ENCODE assay signal across 7 mouse cellular contexts in the genomic region with DNA sequence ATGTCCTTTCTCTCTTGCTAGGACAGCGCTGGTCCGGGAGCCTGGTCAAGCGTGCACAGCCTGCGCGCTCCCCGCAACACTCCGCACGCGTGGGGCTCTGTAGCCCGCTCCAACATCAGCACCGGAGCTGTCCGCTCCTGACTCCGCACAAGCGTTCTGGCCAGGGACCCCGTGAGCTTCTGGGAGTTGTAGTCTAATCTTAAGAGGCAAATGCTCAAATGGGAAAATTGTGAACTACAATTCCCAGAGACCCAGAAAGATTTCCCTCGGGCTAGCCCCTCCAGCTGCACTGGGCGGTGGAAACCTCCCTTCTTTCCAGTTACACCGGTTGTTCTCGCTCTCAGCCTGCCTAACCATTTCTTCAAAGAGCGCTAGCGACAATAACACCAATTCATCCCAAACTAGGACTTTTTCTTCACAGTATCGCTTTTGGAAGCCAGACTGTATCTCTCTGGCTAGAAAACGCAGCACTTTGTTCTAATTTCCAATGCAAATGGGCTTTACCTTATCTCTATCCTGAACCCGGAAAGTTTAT. TPM values are rescaled to one million over a fixed set of nuclear protein-coding genes. Genes with fewer than 3 reads are reported as not detected.
DNase-seq lines count a peak whose midpoint lies in the region; ATAC-seq and TF ChIP-seq lines count a peak whose summit lies in the region.

No protein-coding gene starts in this region.

- no peaks in the 10 kb centered on the region for H3K4me1 ChIP-seq in heart, adult 2 months (ENCODE audit: control insufficient read depth, insufficient read depth, low read length)
- no peaks in the 10 kb centered on the region for H3K4me1 ChIP-seq in kidney, adult 2 months (ENCODE audit: control insufficient read depth, insufficient read depth, low read length)
- H3K4me1 ChIP-seq in stomach, embryonic 15.5 days = no peaks in the 10 kb centered on the region

- no peak overlapping the region for H3K9ac ChIP-seq in heart, adult 2 months (ENCODE audit: low read depth, low read length)
- no peak overlapping the region for H3K9ac ChIP-seq in stomach, embryonic 15.5 days

- H3K27me3 ChIP-seq in heart, adult 2 months (ENCODE audit: control insufficient read depth, insufficient read depth, low read length) = peaks cover 4% of the 10 kb centered on the region
- peaks cover 4% of the 10 kb centered on the region for H3K27me3 ChIP-seq in kidney, adult 2 months (replicated peaks; ENCODE audit: control insufficient read depth, insufficient read depth, low read length)
- H3K27me3 ChIP-seq in stomach, embryonic 15.5 days (replicated peaks) = no peaks in the 10 kb centered on the region

- peak; percentile 98 for ATAC-seq in stomach, embryonic 15.5 days (ENCODE audit: insufficient read depth, low FRiP score, low read depth)

- peak; percentile 65 to 73 for DNase-seq in adrenal gland, postnatal 36 days
- peak; percentile 79 for DNase-seq in embryo, embryonic 9.5 days (ENCODE audit: extremely low spot score)
- DNase-seq in heart, adult 2 months = peak; percentile 13 to 28
- DNase-seq in kidney, adult 2 months = peak; percentile 37
- peak; percentile 87 for DNase-seq in left cerebral cortex, postnatal 4 days
- DNase-seq in mesoderm, embryonic 11.5 days (ENCODE audit: low read depth, low spot score) = peak; percentile 93

- no peak for TF ChIP-seq EP300 in heart, adult 2 months (IDR thresholded peaks at IDR 0.05; ENCODE audit: insufficient read depth, low read depth, low read length)

- H3K27ac ChIP-seq in heart, adult 2 months = no peak overlapping the region
- H3K27ac ChIP-seq in kidney, adult 2 months (ENCODE audit: insufficient read depth, low read depth, low read length) = no peak overlapping the region
- no peak overlapping the region for H3K27ac ChIP-seq in stomach, embryonic 15.5 days

- intact Hi-C loops in heart, adult 2 months (cut with DNase I) = no loop called here
- intact Hi-C loops in left cerebral cortex, postnatal 4 days (cut with DNase I) = loop anchor here (5.0 kb wide), 2 partner anchors 82 to 218 kb away; no protein-coding TSS in a partner anchor

- no peak overlapping the region for H3K4me3 ChIP-seq in heart, adult 2 months
- no peak overlapping the region for H3K4me3 ChIP-seq in kidney, adult 2 months (ENCODE audit: insufficient read depth, low read depth, low read length)
- H3K4me3 ChIP-seq in stomach, embryonic 15.5 days (replicated peaks) = peak overlapping the region; percentile 41

- WGBS in heart, adult 2 months = under 1% methylated on average over 24 of the region's 24 CpGs
- 2% methylated on average over 24 of the region's 24 CpGs for WGBS in kidney, adult 2 months
- WGBS in stomach, embryonic 15.5 days = 2% methylated on average over 24 of the region's 24 CpGs

- H3K79me2 ChIP-seq in heart, adult 2 months (replicated peaks; ENCODE audit: control insufficient read depth, insufficient read depth, low read length) = no peaks in the 10 kb centered on the region

- H3K9me3 ChIP-seq in stomach, embryonic 15.5 days = no peaks in the 10 kb centered on the region

- H3K36me3 ChIP-seq in heart, adult 2 months (ENCODE audit: control insufficient read depth, insufficient read depth, low read length) = no peaks in the 10 kb centered on the region
- no peaks in the 10 kb centered on the region for H3K36me3 ChIP-seq in kidney, adult 2 months (ENCODE audit: control insufficient read depth, insufficient read depth, low read length)
- H3K36me3 ChIP-seq in stomach, embryonic 15.5 days = no peaks in the 10 kb centered on the region

- no peak for TF ChIP-seq CTCF in heart, adult 2 months (IDR thresholded peaks at IDR 0.05)
- TF ChIP-seq CTCF in kidney, adult 2 months (conservative IDR thresholded peaks at IDR 0.05; ENCODE audit: insufficient read depth, insufficient read length, low read depth, low read length) = no peak

- no peak for TF ChIP-seq POLR2A in heart, adult 2 months (IDR thresholded peaks at IDR 0.05; ENCODE audit: insufficient read depth, low read depth, low read length)
- TF ChIP-seq POLR2A in kidney, adult 2 months (IDR thresholded peaks at IDR 0.05; ENCODE audit: low read depth, low read length) = no peak

- peak overlapping the region; percentile 67 for H3K4me2 ChIP-seq in stomach, embryonic 15.5 days

RNA-seq across cellular contexts. Expression of a gene that starts 0.7 kb away (rescaled TPM):
- total RNA-seq in adrenal gland, postnatal 36 days (2021) = 10 to 100 TPM; 20.3 to 30.4 TPM
- under 1 TPM in 1 of 2 experiments, not detected in 1; 0.20 TPM for total RNA-seq in heart, adult 2 months (2021)
- polyA plus RNA-seq in heart, adult 2 months (2012; rRNA removed) = 0.16 and 0.41 TPM in 2 replicates
- polyA plus RNA-seq in kidney, adult 2 months (2012; rRNA removed) = 0.11 and 0.33 TPM in 2 replicates
- 100 to 1,000 TPM; 114 to 116 TPM for total RNA-seq in left cerebral cortex, postnatal 4 days (2021)
- 4.7 and 4.8 TPM in 2 replicates for polyA plus RNA-seq in stomach, embryonic 15.5 days (2015; fragmentation: Nextera tagmentation; extraction: Ambion mirVana)

Comparison
In these comparisons a context has a peak if more than half of its experiments do, and no peak if none do; other contexts are left out.
1. DNase-seq: peak in every context shown above with its lines; median percentile 93 in mesoderm, embryonic 11.5 days; 87 in left cerebral cortex, postnatal 4 days; 79 in embryo, embryonic 9.5 days; 69 in adrenal gland, postnatal 36 days; 37 in kidney, adult 2 months; 20 in heart, adult 2 months.
2. RNA of a gene that starts 0.7 kb away (total RNA-seq): 114 to 116 TPM in left cerebral cortex, postnatal 4 days and 20.3 to 30.4 TPM in adrenal gland, postnatal 36 days; 0.20 TPM in heart, adult 2 months; every median in the first group is over 10 times any median in the second.